8 mouse cellular contexts compared by ENCODE assay signal in the genomic region with DNA sequence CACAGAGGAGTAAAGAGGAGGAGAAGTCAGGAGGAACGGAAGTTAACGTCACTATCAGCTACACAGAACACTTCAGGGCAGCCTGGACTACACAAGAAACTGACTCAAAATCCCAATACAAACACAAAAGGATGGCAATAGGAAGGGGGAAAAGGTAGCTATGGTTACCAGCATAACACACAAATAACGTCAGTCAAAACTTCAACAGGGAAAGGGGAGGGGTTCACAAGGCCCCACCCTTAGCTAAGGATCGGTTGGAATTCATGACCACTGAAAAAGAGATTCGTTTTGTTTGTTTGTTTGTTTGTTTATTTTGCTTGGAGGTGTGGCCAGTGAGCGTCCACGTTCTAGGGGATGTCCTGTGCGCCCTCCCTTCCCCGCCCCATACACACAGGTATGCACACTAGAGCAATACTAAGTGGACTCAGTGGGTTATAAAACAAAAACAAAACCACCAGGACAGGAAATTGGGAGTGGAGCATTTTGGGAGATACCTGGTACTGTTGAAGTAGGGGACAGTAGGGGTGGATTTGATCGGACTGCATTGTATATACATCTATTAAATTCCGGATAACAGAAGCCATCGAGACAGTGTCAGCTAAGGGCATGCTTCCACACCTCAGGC. TPM values are rescaled to one million over a fixed set of nuclear protein-coding genes. Genes with fewer than 3 reads are reported as not detected.
DNase-seq lines count a peak whose midpoint lies in the region; ATAC-seq and TF ChIP-seq lines count a peak whose summit lies in the region.

No protein-coding gene starts in this region.

- dilution Hi-C loops in CH12.LX (cut with MboI; ENCODE audit: extremely low pct_ligation_motif_present, extremely low pct_unique_long_range_greater_than_20kb, low sequenced_read_pairs) = no loop called here

- H3K9me3 ChIP-seq in CH12.LX (replicated peaks; ENCODE audit: low read length) = no peaks in the 10 kb centered on the region
- H3K9me3 ChIP-seq in midbrain, embryonic 14.5 days (ENCODE audit: control insufficient read depth, low read length) = peaks cover 9% of the 10 kb centered on the region; the same call in 1 of the 2 replicates

- WGBS in midbrain, embryonic 14.5 days = 3% methylated on average over 12 of the region's 12 CpGs

- H3K9ac ChIP-seq in CH12.LX (ENCODE audit: insufficient read depth, low read depth) = peak overlapping the region; percentile 45
- H3K9ac ChIP-seq in midbrain, embryonic 14.5 days (replicated peaks; ENCODE audit: low read length) = peak overlapping the region; percentile 78

- ATAC-seq in erythroblast, adult 5-6 weeks (replicated peaks; ENCODE audit: low FRiP score, poor library complexity, severe bottlenecking) = peak; percentile 14
- ATAC-seq in midbrain, embryonic 14.5 days (ENCODE audit: low FRiP score, low TSS enrichment) = peak; percentile 39; the same call in 1 of the 2 replicates

- H3K27me3 ChIP-seq in CH12.LX (replicated peaks) = no peaks in the 10 kb centered on the region
- no peaks in the 10 kb centered on the region for H3K27me3 ChIP-seq in midbrain, embryonic 14.5 days (ENCODE audit: control insufficient read depth, insufficient read depth, low read length)

- DNase-seq in gastrocnemius, adult 2 months = no peak
- no peak for DNase-seq in gastrocnemius, adult 18-20 months (ENCODE audit: low spot score)
- DNase-seq in CH12.LX (ENCODE audit: extremely low read depth) = peak; percentile 18
- peak; percentile 1 to 7 for DNase-seq in kidney, postnatal 36 days
- DNase-seq in midbrain, embryonic 14.5 days = peak; percentile 2
- no peak for DNase-seq in gastrocnemius, postnatal 4 days (ENCODE audit: low spot score in 2 of 2)
- no peak for DNase-seq in ovary, postnatal 14 days (ENCODE audit: low spot score)

- intact Hi-C loops in gastrocnemius, adult 2 months (cut with DNase I) = loop anchor here (2.0 kb wide), 1 partner anchor 49 kb away; a partner anchor contains a TSS

- in situ Hi-C loops in CH12.LX (cut with MboI; ENCODE audit: low pct_ligation_motif_present, low pct_unique_long_range_greater_than_20kb, low sequenced_read_pairs) = no loop called here

- peak overlapping the region; percentile 94 for H3K27ac ChIP-seq in gastrocnemius, adult 2 months
- H3K27ac ChIP-seq in CH12.LX (ENCODE audit: insufficient read depth, low read depth) = peak overlapping the region; percentile 54; the same call in 1 of the 2 replicates
- H3K27ac ChIP-seq in midbrain, embryonic 14.5 days (replicated peaks; ENCODE audit: low read depth, low read length) = peak overlapping the region; percentile 74

- peaks cover 3 to 8% of the 10 kb centered on the region in 2 experiments; a peak in 3 of 4 replicates for H3K4me1 ChIP-seq in CH12.LX (ENCODE audit: control insufficient read depth in 1 of 2, insufficient read depth in 2 of 2)
- H3K4me1 ChIP-seq in midbrain, embryonic 14.5 days (ENCODE audit: control insufficient read depth, insufficient read depth, low read length) = peaks cover 6% of the 10 kb centered on the region; the same call in 1 of the 2 replicates

- H3K36me3 ChIP-seq in CH12.LX (replicated peaks in 1 of 2; ENCODE audit: control insufficient read depth in 1 of 2, insufficient read depth in 1 of 2, low read length in 1 of 2) = peaks cover 0 to under 1% of the 10 kb centered on the region in 2 experiments
- H3K36me3 ChIP-seq in midbrain, embryonic 14.5 days (ENCODE audit: control insufficient read depth, insufficient read depth, low read length) = no peaks in the 10 kb centered on the region

- TF ChIP-seq POLR2A in CH12.LX (IDR thresholded peaks at IDR 0.05; ENCODE audit: low read depth, low read length) = no peak

- TF ChIP-seq EP300 in CH12.LX (IDR thresholded peaks at IDR 0.05; ENCODE audit: low read length) = no peak

- H3K4me2 ChIP-seq in CH12.LX (ENCODE audit: insufficient read depth, low read depth, poor library complexity, severe bottlenecking) = peak overlapping the region; percentile 92
- peak overlapping the region; percentile 74 for H3K4me2 ChIP-seq in midbrain, embryonic 14.5 days (ENCODE audit: low read length)

- peak overlapping the region; percentile 79 for H3K4me3 ChIP-seq in gastrocnemius, adult 2 months
- H3K4me3 ChIP-seq in CH12.LX (replicated peaks in 1 of 3; ENCODE audit: low read depth in 2 of 3, low read length in 2 of 3, poor library complexity in 1 of 3) = peak overlapping the region; percentile 83 to 96 (median 93)
- peak overlapping the region; percentile 72 for H3K4me3 ChIP-seq in midbrain, embryonic 14.5 days (replicated peaks; ENCODE audit: low read depth, low read length)

- no peak for TF ChIP-seq RAD21 in CH12.LX (IDR thresholded peaks at IDR 0.05; ENCODE audit: low read depth, low read length)

- TF ChIP-seq CTCF in gastrocnemius, adult 2 months (IDR thresholded peaks at IDR 0.05) = no peak
- no peak for TF ChIP-seq CTCF in CH12.LX (conservative IDR thresholded peaks at IDR 0.05 in 1 of 2, IDR thresholded peaks at IDR 0.05 in 1 of 2; ENCODE audit: low read depth in 2 of 2, low read length in 2 of 2)

- no peaks in the 10 kb centered on the region for H3K79me2 ChIP-seq in CH12.LX (replicated peaks; ENCODE audit: control insufficient read depth, extremely low read depth, insufficient read depth, poor library complexity, severe bottlenecking)

TF ChIP-seq in CH12.LX, 34 proteins besides CTCF, POLR2A, EP300 and RAD21:
- no peak for TF ChIP-seq NELFE (IDR thresholded peaks at IDR 0.05; ENCODE audit: low read depth, low read length)
- TF ChIP-seq ZNF384 (IDR thresholded peaks at IDR 0.05; ENCODE audit: low read depth, low read length) = no peak
- no peak for TF ChIP-seq PAX5 (IDR thresholded peaks at IDR 0.05; ENCODE audit: low read length)
- TF ChIP-seq E2F4 (IDR thresholded peaks at IDR 0.05; ENCODE audit: insufficient replicate concordance, low read depth, low read length) = no peak
- no peak for TF ChIP-seq CHD1 (IDR thresholded peaks at IDR 0.05; ENCODE audit: low read depth, low read length)
- TF ChIP-seq GABPA (IDR thresholded peaks at IDR 0.05; ENCODE audit: insufficient replicate concordance, low read depth, low read length) = no peak
- TF ChIP-seq IRF4 (IDR thresholded peaks at IDR 0.05; ENCODE audit: low read depth, low read length) = no peak
- TF ChIP-seq MAZ (IDR thresholded peaks at IDR 0.05; ENCODE audit: low read depth, low read length) = no peak
- TF ChIP-seq TBP (conservative IDR thresholded peaks at IDR 0.05; ENCODE audit: low read depth, low read length) = no peak
- TF ChIP-seq CHD2 (IDR thresholded peaks at IDR 0.05; ENCODE audit: low read length) = no peak
- TF ChIP-seq ZC3H11A (IDR thresholded peaks at IDR 0.05; ENCODE audit: low read depth, low read length) = no peak
- TF ChIP-seq USF2 (conservative IDR thresholded peaks at IDR 0.05; ENCODE audit: low read depth, low read length) = no peak
- TF ChIP-seq NRF1 (IDR thresholded peaks at IDR 0.05; ENCODE audit: low read depth, low read length) = no peak
- TF ChIP-seq ZMIZ1 (IDR thresholded peaks at IDR 0.05; ENCODE audit: low read depth, low read length) = no peak
- no peak for TF ChIP-seq KAT2A (IDR thresholded peaks at IDR 0.05; ENCODE audit: insufficient replicate concordance, low read length)
- no peak for TF ChIP-seq SIN3A (IDR thresholded peaks at IDR 0.05; ENCODE audit: low read length)
- TF ChIP-seq ETS1 (conservative IDR thresholded peaks at IDR 0.05; ENCODE audit: low read depth, low read length) = no peak

RNA-seq across cellular contexts. Expression of a gene that starts 0.7 kb away (rescaled TPM):
- total RNA-seq in gastrocnemius, adult 2 months (2021) = 1 to 10 TPM; 1.1 to 1.2 TPM
- total RNA-seq in gastrocnemius, adult 18-20 months (2021) = 1 to 10 TPM in 1 of 2 experiments, under 1 TPM in 1; 0.78 to 1.1 TPM
- total RNA-seq in CH12.LX (2012; rRNA removed) (1.2 TPM in 2 replicates), CH12.LX (2014; rRNA removed) (1.3 and 1.4 TPM in 2 replicates)
- polyA plus RNA-seq in CH12.LX (2012; ENCODE audit: insufficient read length, low read depth) = 0.61 and 0.71 TPM in 2 replicates
- 0.42 and 3.3 TPM in 2 replicates for total RNA-seq in erythroblast, adult 5-6 weeks (2015; ENCODE audit: low replicate concordance)
- 1.0 and 2.1 TPM in 2 replicates for total RNA-seq in erythroblast, adult 5-6 weeks (2017; ENCODE audit: low replicate concordance)
- polyA plus RNA-seq in midbrain, embryonic 14.5 days (2014; fragmentation: Nextera tagmentation; extraction: Ambion mirVana) = 9.3 and 10.2 TPM in 2 replicates
- total RNA-seq in gastrocnemius, postnatal 4 days (2021) = 1 to 10 TPM; 1.5 to 1.8 TPM

RNA-seq across cellular contexts. Expression of a gene that starts 37.5 kb away (rescaled TPM):
- 1 to 10 TPM in 1 of 2 experiments, under 1 TPM in 1; 0.17 to 1.6 TPM for total RNA-seq in gastrocnemius, adult 2 months (2021)
- total RNA-seq in gastrocnemius, adult 18-20 months (2021) = 1 to 10 TPM in 1 of 2 experiments, under 1 TPM in 1; 1.00 to 1.2 TPM
- total RNA-seq in CH12.LX (2012; rRNA removed) (0.81 and 1.1 TPM in 2 replicates), CH12.LX (2014; rRNA removed) (3.4 and 4.2 TPM in 2 replicates)
- 1.1 and 1.2 TPM in 2 replicates for polyA plus RNA-seq in CH12.LX (2012; ENCODE audit: insufficient read length, low read depth)
- total RNA-seq in erythroblast, adult 5-6 weeks (2015; ENCODE audit: low replicate concordance) = not detected in 2 replicates
- not detected in 2 replicates for total RNA-seq in erythroblast, adult 5-6 weeks (2017; ENCODE audit: low replicate concordance)
- polyA plus RNA-seq in midbrain, embryonic 14.5 days (2014; fragmentation: Nextera tagmentation; extraction: Ambion mirVana) = 12.4 and 12.6 TPM in 2 replicates
- 1 to 10 TPM; 1.3 to 1.7 TPM for total RNA-seq in gastrocnemius, postnatal 4 days (2021)

RNA-seq across cellular contexts. Expression of a gene that starts 48.1 kb away (rescaled TPM):
- 1 to 10 TPM; 2.2 to 3.4 TPM for total RNA-seq in gastrocnemius, adult 2 months (2021)
- 1 to 10 TPM; 2.4 to 3.0 TPM for total RNA-seq in gastrocnemius, adult 18-20 months (2021)
- total RNA-seq in CH12.LX (2012; rRNA removed) (3.4 and 4.2 TPM in 2 replicates), CH12.LX (2014; rRNA removed) (2.9 and 4.5 TPM in 2 replicates)
- polyA plus RNA-seq in CH12.LX (2012; ENCODE audit: insufficient read length, low read depth) = 1.6 TPM in 2 replicates
- total RNA-seq in erythroblast, adult 5-6 weeks (2015; ENCODE audit: low replicate concordance) = 3.1 TPM in 1 of 2 replicates, not detected in the other
- total RNA-seq in erythroblast, adult 5-6 weeks (2017; ENCODE audit: low replicate concordance) = 0.98 TPM in 1 of 2 replicates, not detected in the other
- 1.0 and 2.0 TPM in 2 replicates for polyA plus RNA-seq in midbrain, embryonic 14.5 days (2014; fragmentation: Nextera tagmentation; extraction: Ambion mirVana)
- 1 to 10 TPM; 2.0 to 2.3 TPM for total RNA-seq in gastrocnemius, postnatal 4 days (2021)

RNA-seq across cellular contexts. Expression of a gene that starts 55.8 kb away (rescaled TPM):
- under 1 TPM; 0.38 to 0.64 TPM for total RNA-seq in gastrocnemius, adult 2 months (2021)
- under 1 TPM; 0.55 to 0.57 TPM for total RNA-seq in gastrocnemius, adult 18-20 months (2021)
- total RNA-seq in CH12.LX (2012; rRNA removed) (0.55 TPM in 2 replicates), CH12.LX (2014; rRNA removed) (0.18 and 0.81 TPM in 2 replicates)
- 0.20 and 0.57 TPM in 2 replicates for polyA plus RNA-seq in CH12.LX (2012; ENCODE audit: insufficient read length, low read depth)
- total RNA-seq in erythroblast, adult 5-6 weeks (2015; ENCODE audit: low replicate concordance) = 0.42 and 0.96 TPM in 2 replicates
- 0.51 TPM in 1 of 2 replicates, not detected in the other for total RNA-seq in erythroblast, adult 5-6 weeks (2017; ENCODE audit: low replicate concordance)
- not detected in 2 replicates for polyA plus RNA-seq in midbrain, embryonic 14.5 days (2014; fragmentation: Nextera tagmentation; extraction: Ambion mirVana)
- total RNA-seq in gastrocnemius, postnatal 4 days (2021) = under 1 TPM; 0.15 to 0.26 TPM

Comparison
In these comparisons a context has a peak if more than half of its experiments do, and no peak if none do; other contexts are left out.
1. DNase-seq: peak in CH12.LX (single experiment), kidney, postnatal 36 days (2 of 2) and midbrain, embryonic 14.5 days (single experiment); none in gastrocnemius, adult 2 months (single experiment), gastrocnemius, adult 18-20 months (single experiment), gastrocnemius, postnatal 4 days (0 of 2) and ovary, postnatal 14 days (single experiment).
2. Peak in every context shown above with its lines, with median percentiles within 50 percentile points of each other: H3K27ac ChIP-seq and H3K4me3 ChIP-seq.